Mouse (Mus musculus) olfactory bulb, adult 2 months (tissue): ENCODE results near the gene Cdh12. TPM values are rescaled to one million over a fixed set of nuclear protein-coding genes. Genes with fewer than 3 reads are reported as not detected.

Experiments
- H3K27ac ChIP-seq: fragments of 200-500 bp; 2 replicates; pipeline ENCODE4 v1.5.1; 2012; ENCODE audit warnings: low read depth, low read length; ENCODE audit not compliant: insufficient read depth
- H3K4me1 ChIP-seq: fragments of 200-500 bp; 2 replicates; pipeline ENCODE4 v1.6.1; 2012; ENCODE audit warnings: low read length; ENCODE audit not compliant: control insufficient read depth, insufficient read depth
- H3K4me3 ChIP-seq: fragments of 200-500 bp; 2 replicates; pipeline ENCODE4 v1.5.1; 2012; ENCODE audit warnings: mild to moderate bottlenecking, low read depth, low read length, moderate library complexity; ENCODE audit not compliant: insufficient read depth
- CTCF ChIP-seq: fragments of 200-500 bp; IDR thresholded peaks from 2 replicates; pipeline ENCODE4 v1.5.1; 2012; ENCODE audit warnings: low read depth, mild to moderate bottlenecking, low read length, moderate library complexity; ENCODE audit not compliant: insufficient read depth
- POLR2A ChIP-seq: fragments of 200-500 bp; IDR thresholded peaks from 2 replicates; pipeline ENCODE4 v1.6.1; 2012; ENCODE audit warnings: mild to moderate bottlenecking, low read depth, low read length, moderate library complexity; ENCODE audit not compliant: insufficient read depth
- WGBS: fragments of 180-500 bp; shearing (Covaris S2); methylation state at CpG from one replicate; pipeline ENCODE4 v1.1.7; 2018; 5-methylcytosine and 5-hydroxymethylcytosine counted together
- polyA plus RNA-seq: library from polyadenylated mRNA; stranded (reverse); fragments of >200 nt; gene quantifications from 2 replicates; pipeline ENCODE4 v1.2.4, GENCODE M21; 2012; ENCODE audit warnings: low replicate concordance; ENCODE audit not compliant: missing spikeins, insufficient read depth, insufficient read length

Cdh12 gene
- polyA plus RNA-seq, 1 experiment = not detected

DNA sequence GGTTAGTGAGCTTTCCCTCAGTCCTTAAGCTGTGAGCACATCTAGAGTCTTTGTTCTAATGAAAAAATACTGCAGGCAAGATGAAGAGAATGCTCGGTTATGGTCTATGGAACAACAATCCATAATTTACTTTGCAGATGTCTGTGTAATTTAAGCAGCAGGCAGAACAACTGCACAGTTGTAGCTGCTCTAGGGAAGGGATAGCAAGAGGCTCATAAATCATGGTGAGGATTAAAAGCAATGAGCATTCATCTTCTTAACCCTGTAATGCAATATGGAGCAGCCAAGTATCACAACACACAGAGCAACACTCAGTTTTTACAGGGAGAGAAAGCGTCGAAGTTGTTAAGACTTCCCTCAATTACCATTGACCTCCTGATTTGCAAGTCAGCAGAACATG is 387.9 kb downstream of the Cdh12 start:
- Histone ChIP-seq H3K4me3 (no peak overlapping the region), H3K4me1 (no peaks in the 10 kb centered on the region; the same call in 1 of the 2 replicates), H3K27ac (no peak overlapping the region)
- 69% methylated on average over 3 of the region's 3 CpGs for WGBS
- TF ChIP-seq CTCF = no peak
- no peak for TF ChIP-seq POLR2A

DNA sequence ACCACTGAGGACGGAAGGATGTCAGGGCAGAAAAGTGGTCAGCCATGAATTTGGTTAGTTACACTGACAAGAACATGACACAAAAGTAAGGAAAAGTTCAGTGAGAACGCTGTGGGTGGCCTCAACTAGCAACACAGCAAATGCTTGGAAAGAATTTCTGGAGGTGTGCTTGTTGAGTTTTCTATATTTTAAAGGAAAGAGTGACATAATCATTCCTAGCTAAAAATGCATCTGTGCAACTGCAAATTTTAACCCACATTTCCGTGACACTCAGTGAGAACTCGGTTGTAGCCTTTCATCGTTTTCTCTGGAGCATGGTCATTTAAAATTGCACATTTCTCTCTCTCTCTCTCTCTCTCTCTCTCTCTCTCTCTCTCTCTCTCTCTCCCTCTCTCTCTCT is 392.4 kb downstream of the Cdh12 start:
- no peak for TF ChIP-seq CTCF
- no peak for TF ChIP-seq POLR2A
- Histone ChIP-seq H3K4me3 (no peak overlapping the region), H3K27ac (no peak overlapping the region), H3K4me1 (no peaks in the 10 kb centered on the region)
- 95% methylated on average over 5 of the region's 5 CpGs for WGBS

GRCm38 (mm10) chr15:20863076-20863475 is 414.0 kb downstream of the Cdh12 start:
- TF ChIP-seq CTCF (no peak), POLR2A (no peak)
- Histone ChIP-seq H3K4me1 (no peaks in the 10 kb centered on the region), H3K27ac (no peak overlapping the region), H3K4me3 (no peak overlapping the region)
- WGBS = 73% methylated on average over 2 of the region's 2 CpGs

DNA sequence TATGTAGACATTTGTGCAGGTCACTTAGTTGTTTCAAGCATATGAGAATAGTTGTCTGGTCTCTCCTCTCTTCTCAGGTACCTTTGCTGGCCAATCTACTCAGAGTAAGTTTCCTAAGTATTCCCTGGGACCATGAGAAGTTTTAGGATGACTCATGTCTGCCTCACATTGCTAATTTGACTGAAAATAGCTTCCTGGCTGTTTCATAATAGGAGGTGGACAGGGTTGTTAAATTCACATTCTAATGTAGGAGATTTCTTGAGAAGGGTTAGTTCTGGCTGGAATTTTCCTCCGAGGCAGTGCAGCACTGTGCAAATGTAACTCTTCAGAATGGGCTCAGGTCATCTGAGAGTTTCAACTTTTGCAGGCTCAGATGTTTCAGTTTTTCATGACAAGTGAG is 423.5 kb downstream of the Cdh12 start:
- no peak overlapping the region for H3K27ac ChIP-seq
- no peak for TF ChIP-seq CTCF
- no peak for TF ChIP-seq POLR2A
- WGBS = 60% methylated on average over 1 of the region's 1 CpGs
- no peak overlapping the region for H3K4me3 ChIP-seq
- H3K4me1 ChIP-seq = no peaks in the 10 kb centered on the region

GRCm38 (mm10) chr15:20876993-20877392 is 427.9 kb downstream of the Cdh12 start:
- Histone ChIP-seq H3K27ac (no peak overlapping the region), H3K4me1 (no peaks in the 10 kb centered on the region), H3K4me3 (no peak overlapping the region)
- WGBS = 66% methylated on average over 2 of the region's 2 CpGs
- TF ChIP-seq CTCF (no peak), POLR2A (no peak)

DNA sequence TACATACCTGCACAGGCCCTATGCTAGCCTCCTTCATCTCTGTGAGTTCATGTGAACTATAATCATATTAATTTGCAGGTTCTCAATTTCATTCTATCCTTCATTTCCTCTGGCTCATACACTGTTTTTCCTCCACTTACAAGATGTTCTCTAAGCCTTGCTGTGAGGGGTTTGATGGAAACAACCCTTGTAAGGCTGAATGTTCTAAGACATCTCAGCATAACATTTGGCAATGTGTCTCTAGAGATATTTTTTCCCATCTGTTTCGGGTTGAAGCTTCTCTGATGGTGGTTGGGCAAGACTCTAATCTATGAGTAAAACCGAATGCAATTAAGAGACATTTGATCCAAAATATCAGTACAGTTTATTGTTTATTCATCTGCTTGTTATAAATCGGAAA is 444.4 kb downstream of the Cdh12 start:
- Histone ChIP-seq H3K27ac (no peak overlapping the region), H3K4me1 (no peaks in the 10 kb centered on the region), H3K4me3 (no peak overlapping the region)
- 88% methylated on average over 3 of the region's 3 CpGs for WGBS
- TF ChIP-seq CTCF (no peak), POLR2A (no peak)

- WGBS = 43% methylated on average over 3 of the region's 3 CpGs
- Histone ChIP-seq H3K4me3 (no peak overlapping the region), H3K27ac (no peak overlapping the region), H3K4me1 (no peaks in the 10 kb centered on the region)
- TF ChIP-seq POLR2A (no peak), CTCF (no peak)
Observed at GRCm38 (mm10) chr15:20902568-20902967, 453.5 kb downstream of the Cdh12 start.

DNA sequence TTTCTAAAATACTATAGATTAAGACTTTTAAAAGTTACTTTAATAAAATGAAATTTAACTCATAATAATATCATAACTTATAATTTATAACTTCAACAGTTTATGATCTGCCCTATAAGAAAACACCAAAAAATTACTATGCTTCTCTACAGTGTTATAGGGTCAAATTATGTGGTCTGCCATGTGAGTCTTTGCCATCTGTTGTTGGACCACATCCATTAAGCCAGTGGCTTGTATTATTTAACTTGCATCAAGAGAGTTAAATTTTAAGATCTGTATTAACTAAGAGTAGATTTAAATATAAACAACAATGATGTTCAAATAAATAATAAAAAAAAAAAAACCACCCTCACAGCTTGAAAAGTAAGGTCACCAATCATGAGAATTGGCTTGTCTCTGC is 479.2 kb downstream of the Cdh12 start:
- Histone ChIP-seq H3K27ac (no peak overlapping the region), H3K4me3 (no peak overlapping the region), H3K4me1 (no peaks in the 10 kb centered on the region)
- no peak for TF ChIP-seq CTCF

DNA sequence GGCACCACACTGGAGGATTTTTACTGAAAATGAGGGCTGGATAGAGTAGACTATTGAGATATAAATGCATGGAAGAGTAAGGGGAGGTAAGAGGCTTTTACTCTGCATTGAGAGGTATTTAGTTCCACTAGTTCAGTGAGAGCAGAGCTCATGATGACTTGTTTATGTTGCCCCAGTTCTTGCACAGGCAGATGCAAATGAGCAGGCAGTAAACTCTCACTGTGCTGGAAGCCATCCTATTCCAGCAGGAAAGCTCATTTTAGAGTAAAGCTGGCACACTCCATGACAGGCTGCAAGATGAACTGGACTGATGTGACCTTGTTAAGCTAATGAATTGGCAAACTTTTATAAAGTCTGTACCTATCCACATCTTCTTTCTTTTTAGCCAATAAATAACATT is 494.9 kb downstream of the Cdh12 start:
- TF ChIP-seq CTCF (no peak), POLR2A (no peak)
- no peak overlapping the region for H3K4me3 ChIP-seq
- H3K4me1 ChIP-seq = no peaks in the 10 kb centered on the region
- no peak overlapping the region for H3K27ac ChIP-seq

DNA sequence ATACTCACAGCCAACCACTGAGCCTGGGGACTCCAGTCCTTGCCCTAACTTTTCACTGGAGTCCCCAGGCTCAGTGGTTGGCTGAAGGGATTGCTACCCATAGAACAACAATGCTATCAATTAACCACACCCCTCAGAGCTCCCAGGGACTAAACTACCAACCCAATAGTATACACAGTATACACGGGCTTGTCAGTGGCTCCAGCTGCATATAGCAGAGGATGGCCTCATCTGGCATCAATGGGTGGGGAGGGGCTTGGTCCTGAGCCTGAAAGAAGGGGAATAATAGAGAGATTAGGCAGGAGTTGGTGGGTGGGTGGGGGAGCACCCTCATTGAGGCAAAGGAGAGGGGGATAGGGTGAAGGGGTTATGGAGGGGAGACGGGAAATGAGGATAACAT is 518.4 kb downstream of the Cdh12 start:
- Histone ChIP-seq H3K4me1 (no peaks in the 10 kb centered on the region), H3K27ac (no peak overlapping the region), H3K4me3 (no peak overlapping the region)
- TF ChIP-seq CTCF = no peak
- TF ChIP-seq POLR2A = no peak
- 64% methylated on average over 2 of the region's 2 CpGs for WGBS
